Mouse (Mus musculus) G1E-ER4 (cell line): ENCODE measurements around the gene Sf3a3. TPM values are rescaled to one million over a fixed set of nuclear protein-coding genes. Genes with fewer than 3 reads are reported as not detected.

Experiments used
- GATA1 ChIP-seq: IDR thresholded peaks from one replicate; pipeline ENCODE4 v1.8.0; 2012; ENCODE audit warnings: low read length, inconsistent platforms
- polyA plus RNA-seq: library from polyadenylated mRNA; stranded (reverse); fragments of >175 nt; gene quantifications from 2 replicates; pipeline ENCODE4 v1.2.3, GENCODE M21; 2012

Sf3a3 gene
- polyA plus RNA-seq, 1 experiment = 79.8 TPM

GRCm38 (mm10) chr4:124692416-124692861 lies 22.1 kb upstream of the Sf3a3 start:
- no peak for TF ChIP-seq GATA1

DNA sequence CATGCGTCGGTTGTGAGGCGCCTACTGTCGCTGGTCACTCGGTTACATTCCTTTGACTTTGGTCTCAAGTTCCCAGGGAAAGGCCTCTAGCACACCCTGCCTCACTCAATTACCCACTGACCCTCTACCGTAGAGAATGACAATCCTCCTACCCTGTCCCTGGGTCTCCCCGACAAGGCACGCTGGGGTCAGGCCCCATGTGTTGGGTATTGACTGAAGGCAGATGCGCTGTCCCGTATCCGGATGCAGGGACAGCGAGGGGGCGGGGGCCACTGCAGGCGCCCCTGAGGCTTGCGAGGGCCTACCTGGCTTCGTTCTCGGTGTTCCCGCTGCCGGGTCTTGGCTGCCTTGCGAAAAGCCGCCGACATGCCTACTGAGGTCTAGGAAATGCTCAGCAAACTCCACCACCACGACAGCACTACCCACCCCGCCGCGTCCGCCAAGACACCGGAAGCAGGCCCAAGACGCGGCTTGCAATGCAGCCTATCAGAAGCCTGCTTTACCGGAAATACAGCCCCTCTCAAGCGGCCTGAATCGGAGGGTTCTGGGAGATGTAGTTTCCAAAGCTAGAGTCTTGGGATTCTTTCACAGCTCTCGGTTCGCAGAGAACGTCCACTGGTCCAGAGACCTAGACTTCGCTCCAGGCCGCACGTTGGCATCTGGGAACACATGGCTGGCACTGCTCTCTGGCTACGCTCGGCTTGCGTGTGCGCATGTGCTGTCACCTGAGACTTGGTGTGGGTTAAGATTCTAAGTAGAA lies 21.3 kb upstream of the Sf3a3 start, which contains the start of gene Utp11:
Utp11 (minus strand) TSS at position 466 of the 760 bp plus-strand sequence.
- TF ChIP-seq GATA1 = no peak

GRCm38 (mm10) chr4:124694572-124694971 lies 20.0 kb upstream of the Sf3a3 start:
- no peak for TF ChIP-seq GATA1

DNA sequence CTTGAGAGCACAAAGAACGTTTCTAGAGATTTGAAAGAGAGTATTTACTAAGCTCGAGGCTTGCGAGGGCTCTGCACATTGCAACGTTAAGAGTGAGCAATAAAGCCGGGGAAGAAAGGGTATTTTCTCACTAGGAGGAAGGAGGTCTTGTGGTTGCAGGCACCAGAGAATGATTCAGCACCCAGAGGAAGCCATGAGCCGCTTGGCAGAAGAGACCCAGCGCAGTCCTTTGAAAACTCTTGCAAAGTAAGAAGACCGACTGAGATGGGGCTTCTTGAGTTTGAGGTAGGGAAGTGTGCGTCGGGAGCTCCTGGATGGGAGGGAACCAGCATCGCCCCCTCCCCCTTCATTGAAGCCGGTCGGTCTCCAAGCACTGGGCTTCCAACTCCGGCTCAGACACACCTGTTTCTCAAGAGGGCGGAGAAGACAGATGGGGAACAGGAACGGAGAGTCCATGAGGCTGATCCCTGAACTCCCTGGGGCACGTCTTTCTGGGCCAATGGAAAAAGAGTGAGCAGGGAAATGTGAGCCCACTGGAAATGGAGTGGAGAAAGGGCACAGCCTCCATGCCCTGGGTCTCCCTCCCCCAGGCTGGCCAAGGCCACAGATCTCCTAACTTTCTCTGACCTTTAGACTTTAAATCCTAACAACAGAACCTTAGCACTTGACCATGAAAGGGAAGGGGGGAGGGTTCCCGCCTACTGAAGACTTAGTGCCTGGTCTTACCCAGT lies 18.6 kb upstream of the Sf3a3 start:
- no peak for TF ChIP-seq GATA1

- no peak for TF ChIP-seq GATA1
Measured at GRCm38 (mm10) chr4:124699791-124700190, 14.8 kb upstream of the Sf3a3 start.

DNA sequence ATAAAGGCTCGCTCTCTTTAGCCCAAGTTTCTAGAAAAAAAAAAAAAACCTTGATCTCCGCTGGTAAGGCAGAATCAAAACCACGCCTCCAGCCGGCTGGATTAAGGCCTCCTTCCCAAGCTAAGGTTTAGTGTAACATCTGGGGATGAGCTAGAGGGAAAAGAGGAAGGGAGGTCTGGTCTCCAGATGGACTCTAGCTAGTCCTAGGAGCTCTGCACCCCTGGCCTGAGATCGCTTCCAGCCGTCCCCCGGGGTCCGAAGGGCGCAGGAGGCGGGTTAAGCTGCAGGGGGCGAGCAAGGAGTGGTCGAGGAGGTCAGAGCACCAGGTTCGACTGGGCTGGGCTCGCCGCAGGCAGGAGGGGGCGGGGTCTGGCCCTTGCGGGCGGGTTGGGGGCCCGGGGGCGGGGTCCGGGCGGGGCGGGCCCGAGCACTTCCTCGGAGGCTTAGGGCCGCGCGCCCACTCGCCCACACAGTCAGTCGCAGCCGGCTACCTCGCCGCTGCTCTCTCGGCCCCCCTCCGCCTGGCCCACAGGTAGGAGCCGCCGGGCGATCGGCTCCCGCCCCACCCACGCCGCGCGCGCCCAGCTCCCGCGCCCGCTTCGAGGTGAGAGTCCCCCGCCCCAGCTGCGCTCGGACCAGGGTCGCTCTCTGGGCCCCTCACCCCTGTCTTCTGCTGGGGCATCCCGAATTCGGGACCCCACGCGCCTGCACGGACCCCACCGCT lies 14.2 kb upstream of the Sf3a3 start, which contains the start of gene Fhl3:
Fhl3 (plus strand) TSS at position 454 of the 724 bp plus-strand sequence.
- TF ChIP-seq GATA1 = no peak

GRCm38 (mm10) chr4:124701052-124701845 lies 13.3 kb upstream of the Sf3a3 start:
- no peak for TF ChIP-seq GATA1

GRCm38 (mm10) chr4:124701916-124702315 lies 12.7 kb upstream of the Sf3a3 start:
- no peak for TF ChIP-seq GATA1

GRCm38 (mm10) chr4:124703406-124703805 lies 11.2 kb upstream of the Sf3a3 start:
- TF ChIP-seq GATA1 = no peak

DNA sequence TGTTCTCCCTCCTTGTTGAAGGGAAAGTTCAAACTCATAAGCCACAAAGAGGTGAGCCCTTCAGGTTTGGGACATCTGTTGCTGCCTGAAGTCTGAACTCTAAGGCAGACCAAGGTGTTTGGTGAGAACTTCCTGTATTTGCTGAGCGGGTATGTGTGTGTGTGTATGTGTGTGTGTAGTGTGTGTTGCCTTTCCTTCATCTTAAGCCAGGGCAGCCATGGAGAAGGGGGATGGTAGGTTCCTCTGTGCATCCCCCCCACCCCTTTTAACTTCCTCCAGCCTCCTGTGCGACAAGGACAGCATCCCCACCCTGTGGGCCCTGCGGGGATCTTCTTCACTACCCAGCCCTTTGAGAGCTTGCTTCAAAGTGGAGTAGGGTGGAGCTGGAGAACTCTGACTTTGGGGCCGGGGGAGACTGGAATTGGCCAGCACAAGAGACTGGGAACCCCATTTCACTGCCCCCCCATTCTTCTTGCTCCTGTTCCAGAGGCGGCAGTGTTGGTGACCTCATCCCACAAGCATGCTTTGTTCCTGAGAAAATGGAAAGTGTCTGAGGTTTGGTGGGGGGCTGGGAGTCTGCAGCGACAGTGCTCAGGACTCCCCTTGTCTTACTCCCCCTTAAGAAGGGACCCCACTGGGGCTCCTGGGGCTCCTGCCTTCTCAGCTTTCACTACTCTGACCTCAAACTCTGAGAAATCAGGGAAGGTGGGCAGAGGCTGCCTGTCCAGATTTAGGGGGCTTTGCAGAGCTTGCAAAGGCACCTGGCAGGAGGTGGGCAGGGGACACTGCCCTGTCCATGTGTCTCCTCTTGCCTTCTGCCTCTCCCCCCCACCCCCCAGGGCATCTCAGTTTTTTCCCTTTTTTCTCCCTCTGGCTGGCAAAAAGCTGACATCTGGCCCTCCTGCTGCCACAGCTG lies 10.4 kb upstream of the Sf3a3 start:
- TF ChIP-seq GATA1 = no peak

DNA sequence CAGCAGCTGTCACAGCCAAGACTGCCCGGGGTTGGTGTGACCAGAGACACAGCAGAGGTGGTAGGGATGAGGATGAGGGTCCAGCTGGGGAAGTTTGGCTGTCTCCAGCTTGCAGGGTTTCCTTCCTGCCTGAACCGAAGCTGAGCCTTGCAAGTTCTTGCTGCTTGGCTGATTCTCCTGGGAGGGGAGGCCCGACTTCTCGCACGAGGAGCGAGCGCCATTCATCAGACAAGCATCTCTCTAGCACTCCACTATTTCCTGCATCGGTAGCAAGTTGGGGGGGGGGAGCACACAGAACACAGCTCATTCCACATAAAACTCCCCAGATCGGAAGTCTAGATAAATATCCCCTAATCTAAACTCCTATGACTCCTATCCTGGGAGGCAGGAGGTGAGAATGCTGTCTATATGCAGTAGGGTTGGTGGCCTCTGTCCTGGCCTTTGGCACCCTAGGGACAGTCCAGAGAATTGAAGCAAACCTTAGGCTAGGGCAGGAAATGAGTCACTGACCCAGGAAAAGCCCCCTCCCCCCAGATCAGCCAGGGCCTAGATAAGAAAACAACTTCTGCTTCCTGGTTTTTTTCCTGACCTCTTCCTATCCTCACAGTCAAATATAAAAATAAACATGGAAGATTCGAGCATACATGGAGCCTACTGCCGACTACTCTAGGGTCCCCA lies 9.6 kb upstream of the Sf3a3 start:
- no peak for TF ChIP-seq GATA1

- TF ChIP-seq GATA1 = no peak
Measured at GRCm38 (mm10) chr4:124705661-124706269, 8.8 kb upstream of the Sf3a3 start.
